Mouse (Mus musculus): ENCODE measurements around the gene Cdhr3.

Gene Cdhr3

GRCm38 (mm10) chr12:33035089-33035718 lies 57.5 kb downstream of the Cdhr3 start:
- in situ Hi-C loops (cut with MboI): no loop called here

- in situ Hi-C loops (cut with MboI): no loop called here
These were observed 58.2 kb downstream of the Cdhr3 start for GRCm38 (mm10) chr12:33034343-33035088.

GRCm38 (mm10) chr12:33033221-33033620 lies 59.5 kb downstream of the Cdhr3 start:
- in situ Hi-C loops (cut with MboI): no loop called here

GRCm38 (mm10) chr12:33030589-33030988 lies 62.1 kb downstream of the Cdhr3 start:
- in situ Hi-C loops (cut with MboI): no loop called here

GRCm38 (mm10) chr12:33030066-33030465 lies 62.6 kb downstream of the Cdhr3 start:
- in situ Hi-C loops (cut with MboI): no loop called here

- in situ Hi-C loops (cut with MboI): loop anchor here (5.0 to 10.0 kb wide), 3 partner anchors 116 to 316 kb away; partner anchors contain the start of gene Atxn7l1
These were observed 64.0 kb downstream of the Cdhr3 start for GRCm38 (mm10) chr12:33028708-33029107.

GRCm38 (mm10) chr12:33028109-33028691 lies 64.5 kb downstream of the Cdhr3 start:
- in situ Hi-C loops (cut with MboI): loop anchor here (5.0 to 10.0 kb wide), 3 partner anchors 117 to 317 kb away; partner anchors contain the start of gene Atxn7l1

- in situ Hi-C loops (cut with MboI): loop anchor here (5.0 to 10.0 kb wide), 3 partner anchors 118 to 318 kb away; partner anchors contain the start of gene Atxn7l1
These were observed 65.6 kb downstream of the Cdhr3 start for GRCm38 (mm10) chr12:33027093-33027492.

- in situ Hi-C loops (cut with MboI): loop anchor here (10.0 kb wide), 2 partner anchors 120 to 320 kb away; partner anchors contain the start of gene Atxn7l1
These were observed 68.2 kb downstream of the Cdhr3 start for GRCm38 (mm10) chr12:33024524-33024923.

- in situ Hi-C loops (cut with MboI): loop anchor here (10.0 kb wide), 2 partner anchors 123 to 323 kb away; partner anchors contain the start of gene Atxn7l1
These were observed 70.9 kb downstream of the Cdhr3 start for GRCm38 (mm10) chr12:33021751-33022150.

GRCm38 (mm10) chr12:33021140-33021539 lies 71.5 kb downstream of the Cdhr3 start:
- in situ Hi-C loops (cut with MboI): loop anchor here (10.0 kb wide), 2 partner anchors 124 to 324 kb away; partner anchors contain the start of gene Atxn7l1

GRCm38 (mm10) chr12:33020011-33020410 lies 72.7 kb downstream of the Cdhr3 start:
- in situ Hi-C loops (cut with MboI): loop anchor here (10.0 kb wide), 2 partner anchors 125 to 325 kb away; partner anchors contain the start of gene Atxn7l1

GRCm38 (mm10) chr12:33018601-33019000 lies 74.1 kb downstream of the Cdhr3 start:
- in situ Hi-C loops (cut with MboI): no loop called here

- in situ Hi-C loops (cut with MboI): no loop called here
These were observed 75.6 kb downstream of the Cdhr3 start for GRCm38 (mm10) chr12:33016824-33017705.

- in situ Hi-C loops (cut with MboI): no loop called here
These were observed 77.6 kb downstream of the Cdhr3 start for GRCm38 (mm10) chr12:33015103-33015502.

- in situ Hi-C loops (cut with MboI): no loop called here
These were observed 78.5 kb downstream of the Cdhr3 start for GRCm38 (mm10) chr12:33014050-33014796.

- in situ Hi-C loops (cut with MboI): no loop called here
These were observed 82.6 kb downstream of the Cdhr3 start for GRCm38 (mm10) chr12:33010026-33010425.

- in situ Hi-C loops (cut with MboI): loop anchor here (5.0 kb wide), 1 partner anchor 97 kb away; no protein-coding TSS in a partner anchor
These were observed 83.3 kb downstream of the Cdhr3 start for GRCm38 (mm10) chr12:33009206-33009966.

- in situ Hi-C loops (cut with MboI): loop anchor here (5.0 kb wide), 1 partner anchor 96 kb away; no protein-coding TSS in a partner anchor
These were observed 84.2 kb downstream of the Cdhr3 start for GRCm38 (mm10) chr12:33008305-33009110.
